Mouse (Mus musculus) layer of hippocampus, adult 18-20 months (tissue): ENCODE measurements around the gene Dhx33. TPM values are rescaled to one million over a fixed set of nuclear protein-coding genes. Genes with fewer than 3 reads are reported as not detected.

Experiments used
- total RNA-seq, 2 experiments: library from RNA; stranded (reverse); gene quantifications; 2 replicates each; pipeline ENCODE4 v1.2.3; 2021

The Dhx33 gene
- total RNA-seq, 2 experiments from 2014 or later = 62.4 to 63.8 TPM

Other genes with a start within 250 kb of the Dhx33 start
- gene Zfp3, start 240.2 kb downstream of the Dhx33 start, total RNA-seq = 10 to 100 TPM; 22.5 to 24.6 TPM
- not detected for gene Scimp, start 191.9 kb downstream of the Dhx33 start, total RNA-seq
- gene Rabep1, start 159.7 kb downstream of the Dhx33 start, total RNA-seq = 100 to 1,000 TPM; 128 to 130 TPM
- 10 to 100 TPM; 49.1 to 49.6 TPM for gene Nup88, start 34.5 kb downstream of the Dhx33 start, total RNA-seq
- 10 to 100 TPM; 36.1 to 38.8 TPM for gene Rpain, start 34.2 kb downstream of the Dhx33 start, total RNA-seq
- 100 to 1,000 TPM in 1 of 2 experiments, 10 to 100 TPM in 1; 98.4 to 107 TPM for gene C1qbp, start 21.4 kb downstream of the Dhx33 start, total RNA-seq
- 10 to 100 TPM; 17.7 to 19.5 TPM for gene Mis12, start 15.2 kb upstream of the Dhx33 start, total RNA-seq
- gene Derl2, start 15.4 kb upstream of the Dhx33 start, total RNA-seq = 10 to 100 TPM; 26.7 to 27.6 TPM
- 100 to 1,000 TPM; 215 to 252 TPM for gene 6330403K07Rik, start 29.1 kb upstream of the Dhx33 start, total RNA-seq
- gene Nlrp1a, start 140.3 kb upstream of the Dhx33 start, total RNA-seq = under 1 TPM; 0.67 to 0.76 TPM
- under 1 TPM; 0.07 to 0.18 TPM for gene Nlrp1b, start 226.3 kb upstream of the Dhx33 start, total RNA-seq